8 mouse cellular contexts compared by ENCODE assay signal in the genomic region with DNA sequence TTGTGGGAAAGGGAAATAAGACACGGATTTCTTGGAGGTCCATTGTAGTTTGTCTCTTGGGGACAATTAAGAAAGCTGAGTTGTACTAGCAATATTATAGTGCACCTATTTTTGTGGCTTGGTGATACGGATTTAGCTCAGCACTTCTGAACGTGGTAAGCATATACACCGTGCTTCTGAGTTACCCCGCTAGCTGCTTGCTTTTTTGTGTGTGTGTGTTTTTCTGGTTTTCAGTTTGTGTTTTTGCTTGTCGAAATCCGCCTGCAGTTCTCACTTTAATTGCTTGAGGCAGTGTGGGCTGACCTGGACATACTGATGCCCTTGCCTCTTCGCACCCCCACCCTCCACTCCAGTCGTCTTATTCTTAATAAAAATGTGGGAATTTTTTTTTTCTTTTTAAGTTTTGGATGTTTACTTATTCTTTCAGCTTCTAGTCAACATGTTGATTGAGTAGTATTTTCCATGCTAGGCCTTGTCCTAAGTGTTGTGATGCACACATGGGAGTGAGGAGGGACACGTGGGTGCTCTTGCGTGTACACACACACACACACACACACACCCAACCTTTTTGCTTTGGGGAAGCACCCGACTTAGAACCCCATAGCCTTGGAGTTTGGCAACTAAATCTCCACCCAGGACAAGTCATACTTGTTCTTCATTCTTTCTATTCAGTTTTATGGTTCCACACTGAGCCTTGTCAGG. TPM values are rescaled to one million over a fixed set of nuclear protein-coding genes. Genes with fewer than 3 reads are reported as not detected.
A peak's percentile ranks its signal among the peaks of the same experiment; 100 is the strongest.
DNase-seq lines count a peak whose midpoint lies in the region; ATAC-seq lines count a peak whose summit lies in the region.

No protein-coding gene starts in this region.

- no peaks in the 10 kb centered on the region for H3K27me3 ChIP-seq in lung, embryonic 15.5 days
- H3K27me3 ChIP-seq in intestine, embryonic 15.5 days (replicated peaks): no peaks in the 10 kb centered on the region
- H3K27me3 ChIP-seq in midbrain, embryonic 13.5 days: no peaks in the 10 kb centered on the region

- peaks cover 11% of the 10 kb centered on the region for H3K4me1 ChIP-seq in lung, embryonic 15.5 days
- H3K4me1 ChIP-seq in intestine, embryonic 15.5 days (replicated peaks): 0 out of 2 replicates have a peak, but pooled peaks cover 4% of the 10 kb centered on the region
- H3K4me1 ChIP-seq in midbrain, embryonic 13.5 days (replicated peaks): peaks cover 24% of the 10 kb centered on the region

- H3K4me2 ChIP-seq in lung, embryonic 15.5 days: peak overlapping the region; percentile 91
- H3K4me2 ChIP-seq in intestine, embryonic 15.5 days (replicated peaks): peak overlapping the region; percentile 84
- peak overlapping the region; percentile 71 for H3K4me2 ChIP-seq in midbrain, embryonic 13.5 days (replicated peaks)

- peaks cover 14% of the 10 kb centered on the region; the same call in 1 of the 2 replicates for H3K36me3 ChIP-seq in lung, embryonic 15.5 days
- peaks cover 6% of the 10 kb centered on the region; the same call in 1 of the 2 replicates for H3K36me3 ChIP-seq in intestine, embryonic 15.5 days
- H3K36me3 ChIP-seq in midbrain, embryonic 13.5 days: peaks cover 26% of the 10 kb centered on the region

- no peaks in the 10 kb centered on the region for H3K9me3 ChIP-seq in lung, embryonic 15.5 days
- no peaks in the 10 kb centered on the region for H3K9me3 ChIP-seq in intestine, embryonic 15.5 days
- H3K9me3 ChIP-seq in midbrain, embryonic 13.5 days: no peaks in the 10 kb centered on the region

- H3K4me3 ChIP-seq in lung, embryonic 15.5 days: peak overlapping the region; percentile 84
- peak overlapping the region; percentile 76 for H3K4me3 ChIP-seq in intestine, embryonic 15.5 days (replicated peaks)
- H3K4me3 ChIP-seq in midbrain, embryonic 13.5 days (replicated peaks): peak overlapping the region; percentile 88

- ATAC-seq in lung, embryonic 15.5 days (ENCODE audit: borderline replicate concordance, extremely low read depth, low FRiP score, low TSS enrichment): no peak
- 0 out of 2 replicates have a peak, but pooled peaks have one; percentile 6 for ATAC-seq in intestine, embryonic 15.5 days
- 0 out of 2 replicates have a peak, but pooled peaks have one; percentile 8 for ATAC-seq in midbrain, embryonic 13.5 days
- no peak for ATAC-seq in frontal cortex, adult (ENCODE audit: low TSS enrichment)

- H3K9ac ChIP-seq in lung, embryonic 15.5 days: peak overlapping the region; percentile 89
- peak overlapping the region; percentile 87 for H3K9ac ChIP-seq in intestine, embryonic 15.5 days
- H3K9ac ChIP-seq in midbrain, embryonic 13.5 days (replicated peaks): peak overlapping the region; percentile 88

- 18% methylated on average over 12 of the region's 12 CpGs for WGBS in lung, embryonic 15.5 days
- WGBS in intestine, embryonic 15.5 days: 24% methylated on average over 12 of the region's 12 CpGs
- 19% methylated on average over 12 of the region's 12 CpGs for WGBS in midbrain, embryonic 13.5 days

- H3K27ac ChIP-seq in lung, embryonic 15.5 days: peak overlapping the region; percentile 86
- peak overlapping the region; percentile 76 for H3K27ac ChIP-seq in intestine, embryonic 15.5 days
- peak overlapping the region; percentile 90 for H3K27ac ChIP-seq in midbrain, embryonic 13.5 days

- no peak for DNase-seq in lung, postnatal 36 days
- peak; percentile 44 for DNase-seq in embryo, embryonic 11 days
- no peak for DNase-seq in ovary, postnatal 36 days (ENCODE audit: low spot score)
- no peak for DNase-seq in thymus, postnatal 0 days (ENCODE audit: low spot score)

RNA-seq across cellular contexts. Expression of gene Sccpdh, which starts 1.0 kb away (rescaled TPM):
- 72.9 and 76.7 TPM in 2 replicates for polyA plus RNA-seq in lung, embryonic 15.5 days (2015; fragmentation: Nextera tagmentation; extraction: Ambion mirVana)
- polyA plus RNA-seq in intestine, embryonic 15.5 days (2015; fragmentation: Nextera tagmentation; extraction: Ambion mirVana): 45.1 and 51.8 TPM in 2 replicates
- polyA plus RNA-seq in midbrain, embryonic 13.5 days (2015; fragmentation: Nextera tagmentation; extraction: Ambion mirVana): 114 and 126 TPM in 2 replicates
- polyA plus RNA-seq in thymus, postnatal 0 days (2015; fragmentation: Nextera tagmentation; extraction: Ambion mirVana): 15.6 and 17.0 TPM in 2 replicates

Comparison
In these comparisons a context has a peak if more than half of its experiments do, and no peak if none do; other contexts are left out.
1. ATAC-seq: peak in intestine, embryonic 15.5 days (single experiment) and midbrain, embryonic 13.5 days (single experiment); none in lung, embryonic 15.5 days (single experiment) and frontal cortex, adult (single experiment).
2. Peak in every context shown above with its lines, with median percentiles within 50 percentile points of each other: H3K27ac ChIP-seq, H3K4me2 ChIP-seq, H3K4me3 ChIP-seq and H3K9ac ChIP-seq.